Mouse (Mus musculus): ENCODE results near the gene Ece2. TPM values are rescaled to one million over a fixed set of nuclear protein-coding genes. Genes with fewer than 3 reads are reported as not detected.

Ece2 gene
- total RNA-seq (2023; ENCODE audit: inconsistent age) = 0.29 TPM in 1 of 4 replicates, not detected in the others

DNA sequence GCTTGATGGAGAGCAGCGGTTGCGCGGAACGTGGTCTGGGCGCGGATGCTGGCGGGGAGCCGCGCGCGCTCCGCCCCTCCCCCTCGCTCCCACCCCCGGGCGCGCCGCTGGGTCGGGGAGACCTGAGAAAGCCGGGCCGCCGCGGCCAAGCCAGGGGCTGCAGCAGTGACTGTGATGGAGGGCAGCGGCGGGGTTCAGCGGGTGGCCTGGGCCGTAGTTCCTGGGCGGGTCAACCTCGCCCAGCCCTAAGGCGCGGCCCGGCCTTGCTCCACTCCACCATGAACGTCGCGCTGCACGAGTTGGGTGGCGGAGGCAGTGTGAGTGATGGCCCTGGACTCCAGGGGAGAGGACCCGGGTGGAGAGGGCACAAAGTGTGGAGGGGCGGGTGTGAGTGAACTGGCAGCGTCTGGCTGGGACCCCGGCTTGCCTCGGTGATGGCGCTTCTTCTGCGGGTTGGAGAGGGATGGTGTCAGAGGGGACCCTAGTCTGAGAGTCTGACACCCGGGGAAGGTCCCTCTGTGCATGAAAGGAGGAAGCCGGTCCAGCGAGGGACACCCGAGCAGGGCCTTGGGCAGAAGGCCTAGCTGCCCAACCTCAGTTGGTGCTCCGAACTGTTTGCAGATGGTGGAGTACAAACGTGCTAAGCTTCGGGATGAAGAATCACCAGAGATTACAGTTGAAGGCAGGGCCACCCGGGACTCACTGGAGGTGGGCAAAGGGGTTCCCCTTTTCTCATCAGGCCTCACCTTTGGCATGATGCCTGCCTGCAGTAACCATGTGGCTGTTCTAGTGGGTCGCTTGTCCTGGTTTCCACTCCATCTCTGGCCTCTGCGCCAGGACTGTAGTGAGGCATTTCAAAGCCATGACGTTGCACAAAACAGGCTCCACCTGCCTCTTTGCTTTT is at the start of gene Ece2:
TSS of gene Ece2 (plus strand) at position 98 of the 904 bp plus-strand sequence.

DNA sequence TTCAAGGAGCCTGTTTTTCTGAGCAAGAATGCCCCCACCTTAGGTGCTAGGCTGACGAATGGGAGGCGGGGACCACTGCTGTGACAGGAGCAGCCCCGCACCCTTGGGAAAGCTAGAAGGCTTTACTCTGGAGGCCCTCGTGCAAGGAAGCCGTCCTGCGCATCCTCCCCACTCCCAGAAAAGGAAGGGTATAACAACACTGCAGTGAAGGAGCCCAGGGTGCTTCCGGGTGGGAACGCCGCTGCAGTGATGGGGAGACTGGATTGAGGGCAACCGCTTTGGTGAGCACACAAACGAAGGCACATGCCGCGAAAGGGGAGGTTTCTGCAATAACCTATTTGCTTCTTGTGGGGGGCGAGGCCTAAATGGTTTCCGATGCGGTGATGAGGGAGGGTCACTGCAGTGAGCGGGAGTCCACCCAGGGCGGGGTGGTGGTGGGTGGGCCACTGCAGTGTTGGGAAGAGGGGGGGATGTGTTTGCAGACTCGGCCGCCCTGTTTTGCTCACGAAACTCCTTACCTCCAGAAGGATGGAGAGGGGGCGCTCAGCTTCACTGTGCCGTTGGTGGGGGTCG is 40.2 kb upstream of the Ece2 start, which contains the start of gene Vwa5b2:
TSS of gene Vwa5b2 (plus strand) at position 106 of the 573 bp plus-strand sequence.

DNA sequence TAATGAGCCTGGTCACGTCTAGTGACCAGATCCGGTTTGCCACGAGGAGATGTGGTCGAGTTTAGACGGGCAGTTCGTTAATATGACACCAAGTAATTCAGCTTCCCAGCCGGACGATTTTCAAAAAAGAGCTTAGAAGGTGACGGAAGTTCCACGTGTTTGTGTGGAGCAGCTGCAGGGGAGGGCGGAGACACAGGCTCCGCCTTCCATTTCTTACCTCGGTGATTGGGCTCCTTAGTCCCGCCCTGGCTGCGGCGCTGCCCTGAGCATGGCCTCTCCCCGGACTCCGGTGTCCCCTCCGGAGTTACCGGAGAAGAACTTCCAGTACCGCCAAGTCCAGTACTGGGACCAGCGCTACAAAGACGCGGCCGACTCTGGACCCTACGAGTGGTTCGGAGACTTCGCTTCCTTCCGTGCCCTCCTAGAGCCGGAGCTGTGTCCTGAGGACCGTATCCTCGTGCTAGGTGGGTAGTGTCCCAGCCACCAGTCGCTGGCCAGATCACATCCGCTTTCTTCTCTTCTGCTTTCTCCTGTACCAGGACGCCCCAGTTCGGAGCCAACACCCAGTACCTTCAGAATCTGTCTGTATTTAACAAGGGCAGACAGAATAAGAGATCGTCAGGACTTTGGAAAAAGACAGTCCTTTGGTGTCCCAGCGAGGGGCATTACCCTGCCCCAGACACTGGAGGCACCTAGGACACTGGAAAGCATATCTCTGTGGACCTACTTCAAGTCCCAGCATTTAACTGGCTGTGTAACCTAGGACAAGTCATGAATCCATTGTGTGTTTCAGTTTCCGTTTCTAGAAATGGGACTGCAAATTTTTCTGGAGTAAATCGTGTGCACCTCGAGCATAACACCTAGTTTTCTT is 18.0 kb upstream of the Ece2 start, which contains the start of the genes Eef1akmt4, Gm49333 and Alg3:
TSS of gene Eef1akmt4 (plus strand) at position 237 of the 871 bp plus-strand sequence.
TSS of gene Gm49333 (plus strand) at position 254 of the 871 bp plus-strand sequence.
TSS of gene Alg3 (minus strand) at position 379 of the 871 bp plus-strand sequence.

DNA sequence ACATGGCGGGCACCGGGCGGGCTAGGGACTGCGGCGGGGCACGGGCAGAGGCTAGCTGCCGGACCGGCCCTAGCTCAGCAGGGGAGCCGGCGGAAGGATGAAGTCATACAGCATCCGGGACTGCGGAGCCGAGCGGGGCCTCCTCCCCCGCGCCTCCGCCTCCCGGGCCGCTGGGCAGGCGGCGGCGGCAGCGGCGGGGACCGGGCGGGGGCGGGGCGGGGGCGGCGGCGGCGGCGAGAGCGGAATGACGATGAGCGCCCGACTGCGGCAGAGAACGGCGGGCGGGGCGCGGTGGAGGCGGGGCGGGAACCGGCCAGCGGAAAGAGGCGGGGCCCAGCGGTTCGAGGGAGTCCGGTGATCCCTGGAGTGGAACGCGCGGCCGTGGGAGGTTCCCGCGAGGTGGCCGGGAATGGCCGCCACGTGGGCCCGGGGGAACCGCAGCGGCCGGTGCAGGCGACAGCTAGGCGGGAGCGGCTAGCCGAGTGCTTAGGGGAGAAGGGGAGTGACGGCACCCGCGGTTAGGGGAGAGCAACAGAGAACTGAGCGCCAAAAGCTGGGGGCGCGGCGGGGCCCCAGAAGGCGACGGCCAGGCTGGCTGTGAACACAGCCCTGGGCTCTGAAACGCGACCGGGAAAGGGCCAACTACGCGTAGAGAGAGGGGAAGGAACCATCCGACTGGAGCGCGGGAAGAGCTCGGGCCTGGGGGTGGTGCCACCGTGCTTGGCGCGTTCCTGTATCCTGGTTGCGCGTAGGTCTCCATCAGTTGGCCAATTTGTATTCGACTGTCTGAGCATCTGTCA is 8.2 kb upstream of the Ece2 start, which contains the start of gene Camk2n2:
TSS of gene Camk2n2 (minus strand) at position 97 of the 800 bp plus-strand sequence.

DNA sequence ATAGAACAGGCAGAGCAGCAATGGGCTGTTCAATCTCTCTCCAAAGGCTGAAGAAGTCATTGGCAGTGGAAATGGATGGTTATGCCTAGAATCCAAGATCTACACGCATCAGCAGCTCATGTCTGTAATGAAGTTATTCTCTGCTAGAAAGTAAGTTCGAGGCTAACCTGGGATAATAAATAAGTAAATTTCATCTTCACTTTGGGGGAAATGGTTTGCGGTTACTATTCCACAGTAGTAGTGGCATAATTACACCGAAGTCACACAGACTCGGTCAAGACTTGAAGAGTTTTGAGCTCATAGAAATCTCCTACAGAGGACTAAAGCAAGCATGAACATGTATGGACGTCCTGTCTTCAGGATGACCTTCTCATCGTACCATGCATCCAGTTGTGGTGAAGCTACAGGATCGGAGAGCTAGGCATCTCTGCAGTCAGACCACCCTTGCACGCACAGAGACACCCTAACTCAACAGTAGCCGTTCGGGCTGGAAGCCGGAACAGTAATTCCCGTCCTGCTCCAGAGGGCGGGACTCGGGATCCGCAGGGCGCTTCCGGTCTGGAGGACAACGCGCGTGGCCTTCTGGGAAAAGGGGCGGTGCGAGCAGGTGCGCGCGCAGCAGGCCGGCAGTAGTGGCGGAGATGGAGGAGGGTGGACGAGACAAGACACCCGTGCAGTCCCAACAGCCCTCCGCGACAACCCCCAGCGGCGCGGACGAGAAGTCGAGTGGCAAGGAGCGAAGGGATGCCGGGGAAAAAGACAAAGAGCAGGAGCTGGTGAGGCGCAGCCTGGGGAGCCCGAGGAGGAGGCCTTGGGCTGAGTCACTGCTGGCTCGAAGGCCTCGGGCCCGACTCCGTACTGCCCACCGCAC is 21.7 kb downstream of the Ece2 start, which contains the start of gene Psmd2:
TSS of gene Psmd2 (plus strand) at position 577 of the 871 bp plus-strand sequence.

DNA sequence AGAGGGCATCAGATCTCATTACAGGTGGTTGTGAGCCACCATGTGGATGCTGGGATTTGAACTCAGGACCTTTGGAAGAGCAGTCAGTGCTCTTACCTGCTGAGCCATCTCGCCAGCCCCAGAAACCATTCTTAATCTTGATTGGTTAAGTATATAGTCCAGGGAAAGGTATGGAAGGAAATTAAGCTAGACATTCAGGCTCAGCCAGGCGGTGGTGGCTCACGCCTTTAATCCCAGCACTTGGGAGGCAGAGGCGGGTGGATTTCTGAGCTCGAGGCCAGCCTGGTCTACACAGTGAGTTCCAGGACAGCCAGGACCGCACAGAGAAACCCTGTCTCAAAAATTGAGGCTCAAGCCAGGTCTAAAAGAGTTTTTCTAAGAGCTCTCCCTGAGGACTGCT is 38.4 kb downstream of the Ece2 start, which contains the start of gene Eif4g1:
TSS of gene Eif4g1 (plus strand) at position 301 of the 400 bp plus-strand sequence.

DNA sequence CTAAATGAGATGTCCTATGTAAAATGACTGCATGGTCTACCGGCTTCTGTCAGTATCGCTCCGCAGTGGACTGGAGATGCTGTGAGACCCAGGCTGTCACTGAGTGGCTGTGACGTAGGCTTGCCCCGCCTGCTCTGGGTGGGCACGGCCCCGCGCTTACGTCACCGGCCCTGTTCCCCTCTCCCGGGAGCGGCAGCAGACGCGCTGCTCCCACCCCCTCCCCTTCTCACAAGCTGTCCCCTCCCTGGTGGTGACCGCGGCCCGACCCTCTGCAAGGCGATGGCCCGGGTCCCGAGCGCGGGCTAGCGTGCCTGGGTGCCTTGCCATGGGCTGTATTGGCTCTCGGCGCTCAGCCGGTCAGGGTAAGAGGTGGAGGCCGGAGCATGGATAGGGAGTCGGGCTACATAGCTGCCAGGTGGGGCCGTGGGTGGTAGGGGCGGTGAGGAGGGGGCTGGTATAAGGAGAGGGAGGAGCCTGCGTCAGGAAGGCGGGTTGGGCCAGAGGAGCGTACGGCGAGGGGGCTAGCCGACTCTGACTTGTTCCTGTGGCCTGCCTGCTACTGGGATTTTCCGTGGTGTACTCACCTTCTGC is 63.6 kb downstream of the Ece2 start, which contains the start of gene Fam131a:
TSS of gene Fam131a (plus strand) at position 131 of the 591 bp plus-strand sequence.

Other genes starting within 250 kb of the Ece2 start
- 23.2 to 31.8 TPM (median 28.8 TPM) in 4 replicates for gene Abcc5, start 203.4 kb upstream of the Ece2 start, total RNA-seq (2023; ENCODE audit: inconsistent age)
- gene Eif2b5, start 131.0 kb upstream of the Ece2 start, total RNA-seq (2023; ENCODE audit: inconsistent age) = 43.3 to 54.2 TPM (median 47.7 TPM) in 4 replicates
- gene Dvl3, start 112.8 kb upstream of the Ece2 start, total RNA-seq (2023; ENCODE audit: inconsistent age) = 36.5 to 43.6 TPM (median 40.5 TPM) in 4 replicates
- gene Ap2m1, start 94.3 kb upstream of the Ece2 start, total RNA-seq (2023; ENCODE audit: inconsistent age) = 161 to 198 TPM (median 189 TPM) in 4 replicates
- gene Abcf3, start 81.3 kb upstream of the Ece2 start, total RNA-seq (2023; ENCODE audit: inconsistent age) = 87.9 to 111 TPM (median 94.7 TPM) in 4 replicates
- 0.16 to 0.22 TPM in 2 of 4 replicates, not detected in the others for gene Vwa5b2, start 40.4 kb upstream of the Ece2 start, total RNA-seq (2023; ENCODE audit: inconsistent age)
- gene Eef1akmt4, start 18.2 kb upstream of the Ece2 start, total RNA-seq (2023; ENCODE audit: inconsistent age) = 3.2 to 6.3 TPM (median 5.3 TPM) in 4 replicates
- gene Gm49333, start 18.2 kb upstream of the Ece2 start, total RNA-seq (2023; ENCODE audit: inconsistent age) = not detected in 4 replicates
- 9.2 to 16.0 TPM (median 12.0 TPM) in 4 replicates for gene Alg3, start 18.1 kb upstream of the Ece2 start, total RNA-seq (2023; ENCODE audit: inconsistent age)
- 0.81 to 0.93 TPM in 2 of 4 replicates, not detected in the others for gene Camk2n2, start 8.5 kb upstream of the Ece2 start, total RNA-seq (2023; ENCODE audit: inconsistent age)
- gene Psmd2, start 21.8 kb downstream of the Ece2 start, total RNA-seq (2023; ENCODE audit: inconsistent age) = 115 to 128 TPM (median 126 TPM) in 4 replicates
- gene Eif4g1, start 38.5 kb downstream of the Ece2 start, total RNA-seq (2023; ENCODE audit: inconsistent age) = 314 to 343 TPM (median 331 TPM) in 4 replicates
- 0.22 to 0.66 TPM (median 0.33 TPM) in 4 replicates for gene Fam131a, start 63.4 kb downstream of the Ece2 start, total RNA-seq (2023; ENCODE audit: inconsistent age)
- 15.6 to 18.0 TPM (median 17.4 TPM) in 4 replicates for gene Polr2h, start 87.8 kb downstream of the Ece2 start, total RNA-seq (2023; ENCODE audit: inconsistent age)
- 1.7 to 3.0 TPM (median 2.5 TPM) in 4 replicates for gene Clcn2, start 87.9 kb downstream of the Ece2 start, total RNA-seq (2023; ENCODE audit: inconsistent age)
- not detected in 4 replicates for gene Chrd, start 103.3 kb downstream of the Ece2 start, total RNA-seq (2023; ENCODE audit: inconsistent age)
- not detected in 4 replicates for gene Thpo, start 104.7 kb downstream of the Ece2 start, total RNA-seq (2023; ENCODE audit: inconsistent age)

Data from B cell, adult (primary cell).